Comparison of ENCODE assay signal across 28 mouse cellular contexts in the genomic region with DNA sequence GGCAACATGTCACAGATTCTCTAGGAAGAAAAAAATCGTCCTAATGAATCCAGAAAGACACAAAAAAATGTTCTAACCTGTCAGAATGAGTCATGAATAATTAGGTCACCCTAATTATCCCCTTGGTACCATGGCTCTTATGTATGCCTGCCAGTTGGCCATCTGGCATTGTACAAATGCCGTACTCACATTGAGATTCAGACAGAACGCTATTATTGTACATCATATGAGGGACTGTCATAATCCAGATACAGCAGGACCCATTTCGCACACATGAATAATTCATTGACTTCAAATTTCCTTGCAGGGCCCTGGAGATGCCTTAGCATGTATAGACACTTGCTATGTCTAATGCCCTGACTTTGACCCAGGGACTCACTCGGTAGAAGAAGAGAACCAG. TPM values are rescaled to one million over a fixed set of nuclear protein-coding genes. Genes with fewer than 3 reads are reported as not detected.
A peak's percentile ranks its signal among the peaks of the same experiment; 100 is the strongest.
DNase-seq lines count a peak whose midpoint lies in the region; ATAC-seq and TF ChIP-seq lines count a peak whose summit lies in the region.
"Had no signal": no experiment of that assay in that cellular context is flagged by ENCODE, and none has a peak within 500 bp of the region (broad histone marks: within the 10 kb centered on the region; RNA-seq: fewer than 3 reads in every experiment).

No protein-coding gene starts in this region.

- no peak overlapping the region for H3K9ac ChIP-seq in hindbrain, postnatal 0 days (replicated peaks; ENCODE audit: low read length)
- H3K9ac ChIP-seq in hindbrain, embryonic 11.5 days (ENCODE audit: low read depth, low read length): no peak overlapping the region
- H3K9ac ChIP-seq in liver, embryonic 12.5 days: no peak overlapping the region
- H3K9ac ChIP-seq: heart, embryonic 13.5 days; liver, embryonic 15.5 days had no signal

- no peaks in the 10 kb centered on the region for H3K36me3 ChIP-seq in hindbrain, postnatal 0 days (ENCODE audit: insufficient read depth, low read length)
- no peaks in the 10 kb centered on the region for H3K36me3 ChIP-seq in hindbrain, embryonic 11.5 days (ENCODE audit: control insufficient read depth, insufficient read depth, low read length)
- H3K36me3 ChIP-seq in liver, embryonic 12.5 days: no peaks in the 10 kb centered on the region
- H3K36me3 ChIP-seq: embryonic facial prominence, embryonic 10.5 days; heart, embryonic 13.5 days; liver, embryonic 15.5 days had no signal

- H3K27me3 ChIP-seq in hindbrain, postnatal 0 days (ENCODE audit: insufficient read depth, low read length): no peaks in the 10 kb centered on the region
- H3K27me3 ChIP-seq in hindbrain, embryonic 11.5 days (ENCODE audit: control insufficient read depth, insufficient read depth, low read length): no peaks in the 10 kb centered on the region
- H3K27me3 ChIP-seq in liver, embryonic 12.5 days (replicated peaks): no peaks in the 10 kb centered on the region
- H3K27me3 ChIP-seq: liver, embryonic 15.5 days had no signal

- no peak overlapping the region for H3K27ac ChIP-seq in hindbrain, postnatal 0 days
- H3K27ac ChIP-seq in hindbrain, embryonic 11.5 days (ENCODE audit: low read depth, low read length): no peak overlapping the region
- H3K27ac ChIP-seq in liver, embryonic 12.5 days: no peak overlapping the region
- H3K27ac ChIP-seq: heart, embryonic 13.5 days; liver, embryonic 15.5 days had no signal

- H3K4me3 ChIP-seq in hindbrain, postnatal 0 days (ENCODE audit: low read length): no peak overlapping the region
- H3K4me3 ChIP-seq in hindbrain, embryonic 11.5 days (ENCODE audit: low read depth, low read length): no peak overlapping the region
- H3K4me3 ChIP-seq in liver, embryonic 12.5 days: no peak overlapping the region
- H3K4me3 ChIP-seq: embryonic facial prominence, embryonic 10.5 days; heart, embryonic 13.5 days; liver, embryonic 15.5 days; megakaryocyte, embryonic 14.5 days had no signal

- no peaks in the 10 kb centered on the region for H3K4me1 ChIP-seq in hindbrain, postnatal 0 days (ENCODE audit: insufficient read depth, low read length)
- H3K4me1 ChIP-seq in hindbrain, embryonic 11.5 days (replicated peaks; ENCODE audit: control insufficient read depth, insufficient read depth, low read length): peaks cover 3% of the 10 kb centered on the region; the same call in 1 of the 2 replicates
- H3K4me1 ChIP-seq in liver, embryonic 12.5 days: no peaks in the 10 kb centered on the region
- H3K4me1 ChIP-seq: heart, embryonic 13.5 days; liver, embryonic 15.5 days; megakaryocyte, embryonic 14.5 days had no signal

- peak; percentile 60 for DNase-seq in hindbrain, postnatal 0 days (ENCODE audit: low spot score)
- DNase-seq in hindbrain, embryonic 11.5 days (ENCODE audit: low spot score): no peak
- peak; percentile 79 for DNase-seq in Muller cell, postnatal 12 days (ENCODE audit: inconsistent ontology term)
- peak; percentile 59 for DNase-seq in cerebellum, adult 11 months
- peak; percentile 44 to 48 for DNase-seq in cerebellum, postnatal 10 days
- no peak for DNase-seq in lung, postnatal 10 days
- no peak for DNase-seq in thymus, postnatal 36 days
- DNase-seq: B cell, adult 2 months; gastrocnemius, postnatal 10 days; heart, adult 18-20 months; kidney, adult 2 months; kidney, postnatal 10 days; right cerebral cortex, adult 18-20 months; thymus, postnatal 14 days had no signal

- H3K9me3 ChIP-seq in hindbrain, postnatal 0 days (ENCODE audit: low read length): no peaks in the 10 kb centered on the region
- no peaks in the 10 kb centered on the region for H3K9me3 ChIP-seq in hindbrain, embryonic 11.5 days (ENCODE audit: control insufficient read depth, low read length)
- H3K9me3 ChIP-seq in liver, embryonic 12.5 days (replicated peaks): no peaks in the 10 kb centered on the region
- H3K9me3 ChIP-seq: embryonic facial prominence, embryonic 10.5 days; heart, embryonic 13.5 days; liver, embryonic 15.5 days; megakaryocyte, embryonic 14.5 days had no signal

- H3K4me2 ChIP-seq in hindbrain, postnatal 0 days (ENCODE audit: low read depth, low read length): no peak overlapping the region
- no peak overlapping the region for H3K4me2 ChIP-seq in hindbrain, embryonic 11.5 days (replicated peaks; ENCODE audit: low read depth, low read length)
- H3K4me2 ChIP-seq in liver, embryonic 12.5 days: no peak overlapping the region
- H3K4me2 ChIP-seq: heart, embryonic 13.5 days; liver, embryonic 15.5 days had no signal

- 48% methylated on average over 5 of the region's 5 CpGs for WGBS in hindbrain, postnatal 0 days
- 72% methylated on average over 5 of the region's 5 CpGs for WGBS in hindbrain, embryonic 11.5 days
- 65% methylated on average over 5 of the region's 5 CpGs for WGBS in liver, embryonic 12.5 days (ENCODE audit: insufficient replicate concordance)

- ATAC-seq in hindbrain, postnatal 0 days: no peak
- ATAC-seq in hindbrain, embryonic 11.5 days (ENCODE audit: low FRiP score): no peak
- ATAC-seq in liver, embryonic 12.5 days: no peak
- ATAC-seq: lung, postnatal 0 days had no signal

- TF ChIP-seq CTCF in hindbrain, postnatal 0 days (IDR thresholded peaks at IDR 0.05; ENCODE audit: low read depth): no peak

RNA-seq across cellular contexts. Expression of gene Krt24, which starts 1.1 kb away (rescaled TPM):
- total RNA-seq in hindbrain, postnatal 0 days (2014; rRNA removed): not detected in 2 replicates
- polyA plus RNA-seq in hindbrain, postnatal 0 days (2015; fragmentation: Nextera tagmentation; extraction: Ambion mirVana): 0.23 and 0.32 TPM in 2 replicates
- 0.10 TPM in 1 of 2 replicates, not detected in the other for polyA plus RNA-seq in hindbrain, embryonic 11.5 days (2014; fragmentation: Nextera tagmentation; extraction: Ambion mirVana)
- polyA plus RNA-seq in liver, embryonic 12.5 days (2016; fragmentation: Nextera tagmentation; extraction: Ambion mirVana): not detected in 2 replicates
- total RNA-seq: common myeloid progenitor, adult 5-6 weeks; gastrocnemius, postnatal 10 days; heart, adult 18-20 months; heart, postnatal 25 days; left cerebral cortex, postnatal 14 days had no signal
- polyA plus RNA-seq: embryonic facial prominence, embryonic 10.5 days; forebrain, embryonic 11.5 days; frontal cortex, adult 2 months; heart, embryonic 13.5 days; inflammation-experienced regulatory T-cells, adult 6 months; kidney, adult 2 months; liver, embryonic 15.5 days; lung, postnatal 0 days; neural tube, embryonic 11.5 days had no signal

RNA-seq across cellular contexts. Expression of gene Krt25, which starts 38.7 kb away (rescaled TPM):
- total RNA-seq in hindbrain, postnatal 0 days (2014; rRNA removed): 1.3 and 1.4 TPM in 2 replicates
- polyA plus RNA-seq in hindbrain, postnatal 0 days (2015; fragmentation: Nextera tagmentation; extraction: Ambion mirVana): 1.3 and 1.4 TPM in 2 replicates
- not detected in 2 replicates for polyA plus RNA-seq in hindbrain, embryonic 11.5 days (2014; fragmentation: Nextera tagmentation; extraction: Ambion mirVana)
- not detected in 2 replicates for polyA plus RNA-seq in liver, embryonic 12.5 days (2016; fragmentation: Nextera tagmentation; extraction: Ambion mirVana)
- total RNA-seq: common myeloid progenitor, adult 5-6 weeks; heart, adult 18-20 months; heart, postnatal 25 days; left cerebral cortex, postnatal 14 days had no signal
- polyA plus RNA-seq: embryonic facial prominence, embryonic 10.5 days; forebrain, embryonic 11.5 days; heart, embryonic 13.5 days; inflammation-experienced regulatory T-cells, adult 6 months; limb, embryonic 14.5 days; liver, embryonic 15.5 days had no signal

RNA-seq across cellular contexts. Expression of gene Krt222, which starts 40.1 kb away (rescaled TPM):
- 9.0 and 10.7 TPM in 2 replicates for total RNA-seq in hindbrain, postnatal 0 days (2014; rRNA removed)
- polyA plus RNA-seq in hindbrain, postnatal 0 days (2015; fragmentation: Nextera tagmentation; extraction: Ambion mirVana): 12.8 and 12.9 TPM in 2 replicates
- polyA plus RNA-seq in hindbrain, embryonic 11.5 days (2014; fragmentation: Nextera tagmentation; extraction: Ambion mirVana): 0.67 and 0.80 TPM in 2 replicates
- polyA plus RNA-seq in liver, embryonic 12.5 days (2016; fragmentation: Nextera tagmentation; extraction: Ambion mirVana): 0.04 and 0.08 TPM in 2 replicates
- total RNA-seq: common myeloid progenitor, adult 5-6 weeks had no signal

RNA-seq across cellular contexts. Expression of gene Smarce1, which starts 53.2 kb away (rescaled TPM):
- total RNA-seq in hindbrain, postnatal 0 days (2014; rRNA removed): 60.6 and 66.7 TPM in 2 replicates
- 186 and 188 TPM in 2 replicates for polyA plus RNA-seq in hindbrain, postnatal 0 days (2015; fragmentation: Nextera tagmentation; extraction: Ambion mirVana)
- polyA plus RNA-seq in hindbrain, embryonic 11.5 days (2014; fragmentation: Nextera tagmentation; extraction: Ambion mirVana): 217 and 219 TPM in 2 replicates
- 114 and 115 TPM in 2 replicates for polyA plus RNA-seq in liver, embryonic 12.5 days (2016; fragmentation: Nextera tagmentation; extraction: Ambion mirVana)

RNA-seq across cellular contexts. Expression of gene Krt26, which starts 53.8 kb away (rescaled TPM):
- 0.50 and 0.99 TPM in 2 replicates for total RNA-seq in hindbrain, postnatal 0 days (2014; rRNA removed)
- polyA plus RNA-seq in hindbrain, postnatal 0 days (2015; fragmentation: Nextera tagmentation; extraction: Ambion mirVana): 0.50 and 0.79 TPM in 2 replicates
- polyA plus RNA-seq in hindbrain, embryonic 11.5 days (2014; fragmentation: Nextera tagmentation; extraction: Ambion mirVana): 0.12 and 0.24 TPM in 2 replicates
- polyA plus RNA-seq in liver, embryonic 12.5 days (2016; fragmentation: Nextera tagmentation; extraction: Ambion mirVana): not detected in 2 replicates
- total RNA-seq: common myeloid progenitor, adult 5-6 weeks; gastrocnemius, postnatal 10 days; heart, adult 18-20 months; heart, postnatal 25 days had no signal
- polyA plus RNA-seq: forebrain, embryonic 11.5 days; frontal cortex, adult 2 months; heart, embryonic 13.5 days; inflammation-experienced regulatory T-cells, adult 6 months; kidney, adult 2 months; limb, embryonic 14.5 days; liver, embryonic 15.5 days; lung, postnatal 0 days had no signal

Comparison
In these comparisons a context has a peak if more than half of its experiments do, and no peak if none do; other contexts are left out.
1. DNase-seq: peak in hindbrain, postnatal 0 days (single experiment), Muller cell, postnatal 12 days (single experiment), cerebellum, adult 11 months (single experiment) and cerebellum, postnatal 10 days (2 of 2); none in hindbrain, embryonic 11.5 days (single experiment), lung, postnatal 10 days (single experiment) and thymus, postnatal 36 days (0 of 2).